Mouse (Mus musculus) hindbrain, embryonic 11.5 days (tissue): ENCODE results near the gene Gm38655. TPM values are rescaled to one million over a fixed set of nuclear protein-coding genes. Genes with fewer than 3 reads are reported as not detected.
A peak's percentile ranks its signal among the peaks of the same experiment; 100 is the strongest.
"Not testable (repeated sequence)": the region's sequence is repeated elsewhere in the genome, so short reads cannot be mapped to it uniquely, and the experiment has no call there.

ENCODE experiments used
- ATAC-seq: fragments of 200-750 bp; cut with Nextera tagmentation; 2 replicates; pipeline ENCODE4 v1.8.0; 2017; ENCODE audit warnings: mild to moderate bottlenecking, moderate TSS enrichment, moderate library complexity; ENCODE audit not compliant: low FRiP score
- DNase-seq: peaks from one replicate; pipeline ENCODE4 v3.0.0-alpha.2; 2015; ENCODE audit warnings: low spot score
- H3K27ac ChIP-seq: fragments of 300-500 bp; sonication (generic); 2 replicates; pipeline ENCODE4 v1.5.1; 2014; ENCODE audit warnings: mild to moderate bottlenecking, low read depth, low read length
- H3K27me3 ChIP-seq: fragments of 300-500 bp; sonication (generic); 2 replicates; pipeline ENCODE4 v1.6.1; 2014; ENCODE audit warnings: mild to moderate bottlenecking, low read length, moderate library complexity, mixed read lengths; ENCODE audit not compliant: control insufficient read depth, insufficient read depth
- H3K36me3 ChIP-seq: fragments of 300-500 bp; sonication (generic); 2 replicates; pipeline ENCODE4 v1.6.1; 2014; ENCODE audit warnings: mild to moderate bottlenecking, low read length, moderate library complexity, mixed read lengths; ENCODE audit not compliant: control insufficient read depth, insufficient read depth
- H3K4me1 ChIP-seq: fragments of 300-500 bp; sonication (generic); replicated peaks from 2 replicates; pipeline ENCODE4 v1.6.1; 2014; ENCODE audit warnings: low read length, mixed read lengths; ENCODE audit not compliant: control insufficient read depth, insufficient read depth
- H3K4me2 ChIP-seq: fragments of 300-500 bp; sonication (generic); replicated peaks from 2 replicates; pipeline ENCODE4 v1.6.1; 2014; ENCODE audit warnings: mild to moderate bottlenecking, low read depth, low read length
- H3K4me3 ChIP-seq: fragments of 300-500 bp; sonication (generic); 2 replicates; pipeline ENCODE4 v1.5.1; 2014; ENCODE audit warnings: low read depth, low read length
- H3K9ac ChIP-seq: fragments of 300-500 bp; sonication (generic); 2 replicates; pipeline ENCODE4 v1.6.1; 2014; ENCODE audit warnings: low read depth, low read length
- H3K9me3 ChIP-seq: fragments of 300-500 bp; sonication (generic); 2 replicates; pipeline ENCODE4 v1.6.1; 2016; ENCODE audit warnings: low read length; ENCODE audit not compliant: control insufficient read depth
- WGBS: fragments of 180-500 bp; shearing (Covaris S2); extraction: QIAGEN DNeasy Blood & Tissue Kit; methylation state at CpG from one replicate; pipeline ENCODE4 v1.1.7; 2014; 5-methylcytosine and 5-hydroxymethylcytosine counted together
- polyA plus RNA-seq: library from polyadenylated mRNA; unstranded; fragments of >200 nt; fragmentation: Nextera tagmentation; extraction: Ambion mirVana; gene quantifications from 2 replicates; pipeline ENCODE4 v1.2.1, GENCODE M21; 2014

Gene Gm38655
- polyA plus RNA-seq = not detected in 2 replicates

GRCm38 (mm10) chr17:25175411-25175810 is at the start of gene Gm38655:
Gene Gm38655, minus strand, starts transcription at chr17:25175471.
- H3K36me3 ChIP-seq = no peaks in the 10 kb centered on the region
- H3K9me3 ChIP-seq = no peaks in the 10 kb centered on the region
- H3K27ac ChIP-seq = no peak within 1 kb of the TSS
- 75% methylated on average over 9 of the region's 9 CpGs for WGBS
- ATAC-seq (no peak), DNase-seq (no peak)
- H3K9ac ChIP-seq = no peak within 1 kb of the TSS
- H3K4me1 ChIP-seq = no peaks in the 10 kb centered on the region
- H3K4me2 ChIP-seq = no peak within 1 kb of the TSS
- H3K27me3 ChIP-seq = no peaks in the 10 kb centered on the region
- no peak within 1 kb of the TSS for H3K4me3 ChIP-seq

GRCm38 (mm10) chr17:25224586-25225222 is 49.4 kb upstream of the Gm38655 start:
- Histone ChIP-seq H3K27ac (no peak overlapping the region), H3K9me3 (no peaks in the 10 kb centered on the region), H3K4me1 (no peaks in the 10 kb centered on the region), H3K4me3 (no peak overlapping the region), H3K4me2 (no peak overlapping the region), H3K9ac (no peak overlapping the region), H3K36me3 (no peaks in the 10 kb centered on the region), H3K27me3 (no peaks in the 10 kb centered on the region)
- ATAC-seq (no peak), DNase-seq (no peak)
- WGBS = 87% methylated on average over 7 of the region's 7 CpGs

- H3K9me3 ChIP-seq = no peaks in the 10 kb centered on the region
- no peaks in the 10 kb centered on the region for H3K4me1 ChIP-seq
- 50% methylated on average over 6 of the region's 6 CpGs for WGBS
- H3K4me3 ChIP-seq = no peak overlapping the region
- H3K4me2 ChIP-seq = no peak overlapping the region
- H3K9ac ChIP-seq = no peak overlapping the region
- H3K36me3 ChIP-seq = no peaks in the 10 kb centered on the region
- DNase-seq (no peak), ATAC-seq (no peak)
- H3K27ac ChIP-seq = no peak overlapping the region
- H3K27me3 ChIP-seq = no peaks in the 10 kb centered on the region
Observed at GRCm38 (mm10) chr17:25222951-25223601, 47.8 kb upstream of the Gm38655 start.

GRCm38 (mm10) chr17:25222504-25222940 is 47.3 kb upstream of the Gm38655 start:
- not testable (repeated sequence) for DNase-seq, H3K27ac ChIP-seq, H3K36me3 ChIP-seq, H3K9ac ChIP-seq, H3K27me3 ChIP-seq, H3K9me3 ChIP-seq, H3K4me1 ChIP-seq
- Histone ChIP-seq H3K4me2 (peak overlapping the region; percentile 52), H3K4me3 (peak overlapping the region; percentile 33; the same call in 1 of the 2 replicates)
- peak; percentile 80 for ATAC-seq
- 13% methylated on average over 14 of the region's 28 CpGs for whole genome bisulfite sequencing

GRCm38 (mm10) chr17:25221821-25222503 is 46.7 kb upstream of the Gm38655 start:
- Histone ChIP-seq H3K36me3 (no peaks in the 10 kb centered on the region), H3K9ac (peak overlapping the region; percentile 37; the same call in 1 of the 2 replicates), H3K4me2 (peak overlapping the region; percentile 52), H3K9me3 (no peaks in the 10 kb centered on the region), H3K27ac (0 out of 2 replicates have a peak overlapping the region, but pooled peaks have one; percentile 47), H3K27me3 (no peaks in the 10 kb centered on the region), H3K4me3 (peak overlapping the region; percentile 33), H3K4me1 (no peaks in the 10 kb centered on the region)
- DNase-seq = peak; percentile 46
- peak; percentile 85 for ATAC-seq
- 2% methylated on average over 17 of the region's 30 CpGs for WGBS

GRCm38 (mm10) chr17:25220746-25221145 is 45.5 kb upstream of the Gm38655 start:
- Histone ChIP-seq H3K9ac (no peak overlapping the region), H3K9me3 (no peaks in the 10 kb centered on the region), H3K4me2 (no peak overlapping the region), H3K27me3 (no peaks in the 10 kb centered on the region), H3K4me3 (no peak overlapping the region), H3K27ac (no peak overlapping the region), H3K4me1 (no peaks in the 10 kb centered on the region), H3K36me3 (no peaks in the 10 kb centered on the region)
- ATAC-seq (no peak), DNase-seq (no peak)
- WGBS = 95% methylated on average over 1 of the region's 1 CpGs

GRCm38 (mm10) chr17:25219492-25220295 is 44.4 kb upstream of the Gm38655 start:
- Histone ChIP-seq H3K9me3 (no peaks in the 10 kb centered on the region), H3K36me3 (no peaks in the 10 kb centered on the region), H3K9ac (no peak overlapping the region), H3K4me2 (no peak overlapping the region), H3K27ac (no peak overlapping the region), H3K4me3 (no peak overlapping the region), H3K4me1 (no peaks in the 10 kb centered on the region), H3K27me3 (no peaks in the 10 kb centered on the region)
- ATAC-seq = no peak
- WGBS = 91% methylated on average over 15 of the region's 15 CpGs
- no peak for DNase-seq

- DNase-seq (no peak), ATAC-seq (no peak)
- Histone ChIP-seq H3K4me3 (no peak overlapping the region), H3K27me3 (no peaks in the 10 kb centered on the region), H3K9ac (no peak overlapping the region), H3K4me1 (no peaks in the 10 kb centered on the region), H3K27ac (no peak overlapping the region), H3K9me3 (no peaks in the 10 kb centered on the region), H3K36me3 (0 out of 2 replicates have a peak, but pooled peaks cover 2% of the 10 kb centered on the region), H3K4me2 (no peak overlapping the region)
- 92% methylated on average over 9 of the region's 9 CpGs for WGBS
Observed at GRCm38 (mm10) chr17:25218967-25219366, 43.7 kb upstream of the Gm38655 start.
